Mouse (Mus musculus): ENCODE data around the gene Vrk3. TPM values are rescaled to one million over a fixed set of nuclear protein-coding genes. Genes with fewer than 3 reads are reported as not detected.
"Not testable (repeated sequence)": the region's sequence is repeated elsewhere in the genome, so short reads cannot be mapped to it uniquely, and the experiment has no call there.

Vrk3 gene
- polyA plus RNA-seq, 1 experiment from 2014 or later: 35.0 TPM

- WGBS: 67% methylated on average over 6 of the region's 6 CpGs
- ATAC-seq (ENCODE audit: low FRiP score, low read depth): no peak
- H3K36me3 ChIP-seq: no peaks in the 10 kb centered on the region
- H3K9me3 ChIP-seq: no peaks in the 10 kb centered on the region
- H3K4me2 ChIP-seq (replicated peaks): no peak overlapping the region
- H3K27me3 ChIP-seq: no peaks in the 10 kb centered on the region
- no peak overlapping the region for H3K9ac ChIP-seq
- H3K4me3 ChIP-seq: no peak overlapping the region
- no peaks in the 10 kb centered on the region for H3K4me1 ChIP-seq
- no peak overlapping the region for H3K27ac ChIP-seq
Measured at GRCm38 (mm10) chr7:44726343-44726742, 21.9 kb upstream of the Vrk3 start.

- Histone ChIP-seq H3K27me3 (no peaks in the 10 kb centered on the region), H3K4me1 (no peaks in the 10 kb centered on the region), H3K9me3 (no peaks in the 10 kb centered on the region), H3K4me2 (replicated peaks) (no peak overlapping the region), H3K4me3 (no peak overlapping the region), H3K36me3 (peaks cover 2% of the 10 kb centered on the region; the same call in 1 of the 2 replicates), H3K27ac (no peak overlapping the region), H3K9ac (no peak overlapping the region)
- ATAC-seq (ENCODE audit: low FRiP score, low read depth): no peak
- WGBS: 60% methylated on average over 5 of the region's 5 CpGs
Measured at GRCm38 (mm10) chr7:44727151-44727550, 21.1 kb upstream of the Vrk3 start.

- Histone ChIP-seq H3K27me3 (no peaks in the 10 kb centered on the region), H3K27ac (no peak overlapping the region), H3K4me2 (replicated peaks) (no peak overlapping the region), H3K9ac (no peak overlapping the region), H3K4me1 (no peaks in the 10 kb centered on the region), H3K36me3 (peaks cover 14% of the 10 kb centered on the region), H3K4me3 (no peak overlapping the region), H3K9me3 (no peaks in the 10 kb centered on the region)
- WGBS: 85% methylated on average over 11 of the region's 11 CpGs
- no peak for ATAC-seq (ENCODE audit: low FRiP score, low read depth)
Measured at GRCm38 (mm10) chr7:44728082-44728975, 19.9 kb upstream of the Vrk3 start.

DNA sequence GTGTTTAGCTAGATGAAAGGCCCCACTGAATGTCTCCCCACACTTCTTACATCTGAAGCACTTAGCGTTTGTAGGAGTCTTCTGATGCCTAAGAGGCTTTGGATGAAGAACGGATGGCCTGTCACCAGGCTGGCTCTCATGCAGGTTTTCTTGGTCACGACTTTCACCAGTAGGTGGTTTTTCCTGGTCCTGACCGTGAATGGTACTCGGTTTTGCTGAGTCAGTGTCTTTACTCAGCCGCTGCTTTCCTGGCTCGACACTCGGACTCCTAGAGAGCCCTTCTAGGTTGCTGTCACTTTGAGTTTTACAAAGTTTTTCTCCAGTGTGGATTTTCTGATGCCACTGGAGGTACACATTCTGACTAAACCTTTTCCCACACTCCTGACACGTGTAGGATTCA, 14.5 kb upstream of the Vrk3 start:
- Histone ChIP-seq H3K4me3 (no peak overlapping the region), H3K9ac (no peak overlapping the region), H3K9me3 (no peaks in the 10 kb centered on the region), H3K4me1 (no peaks in the 10 kb centered on the region), H3K27me3 (no peaks in the 10 kb centered on the region), H3K36me3 (peaks cover 27% of the 10 kb centered on the region), H3K4me2 (replicated peaks) (no peak overlapping the region), H3K27ac (no peak overlapping the region)
- WGBS: 84% methylated on average over 9 of the region's 9 CpGs
- ATAC-seq (ENCODE audit: low FRiP score, low read depth): no peak

DNA sequence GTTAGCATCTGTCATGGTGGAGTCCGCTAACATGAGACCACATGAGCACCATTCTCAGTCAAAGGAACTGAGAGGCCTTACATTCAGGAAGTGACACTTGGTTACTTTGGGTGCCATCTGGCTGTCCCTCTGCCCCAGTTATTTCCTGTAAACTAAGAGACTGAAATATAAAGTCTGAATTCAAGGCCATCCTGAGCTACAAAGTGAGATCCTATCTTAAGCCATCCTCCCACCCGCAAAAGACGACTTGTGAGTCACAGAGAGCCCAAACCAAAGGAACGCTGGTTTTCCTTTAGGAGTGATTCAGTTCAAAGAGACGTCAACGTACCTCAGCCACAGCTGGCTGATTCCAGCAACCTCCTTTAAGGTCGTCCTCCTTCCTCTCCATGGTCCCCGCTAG, 6.9 kb upstream of the Vrk3 start:
- Histone ChIP-seq H3K4me1 (peaks cover 5% of the 10 kb centered on the region; the same call in 1 of the 2 replicates), H3K4me3 (no peak overlapping the region), H3K27ac (no peak overlapping the region), H3K9me3 (no peaks in the 10 kb centered on the region), H3K4me2 (replicated peaks) (no peak overlapping the region), H3K27me3 (no peaks in the 10 kb centered on the region), H3K9ac (no peak overlapping the region), H3K36me3 (no peaks in the 10 kb centered on the region)
- WGBS: 77% methylated on average over 8 of the region's 8 CpGs
- no peak for ATAC-seq (ENCODE audit: low FRiP score, low read depth)

DNA sequence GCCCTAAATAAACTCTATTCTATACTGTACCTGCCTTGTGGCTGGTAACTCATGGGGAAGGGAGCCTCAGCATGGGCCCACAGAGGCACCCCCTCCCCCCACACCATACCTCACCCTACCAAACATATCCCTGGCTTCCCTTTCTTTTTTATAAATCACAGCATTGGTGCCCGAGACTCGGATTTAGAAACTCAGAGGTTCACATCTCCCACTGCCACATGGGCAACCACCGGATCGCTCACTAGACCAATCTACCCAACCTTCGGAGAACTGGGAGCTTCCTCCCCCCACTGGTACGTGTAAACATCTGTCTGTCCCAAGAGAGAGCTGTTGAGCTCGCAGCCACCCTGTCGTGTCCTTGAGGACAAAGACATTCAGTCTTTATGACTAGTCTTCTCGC, 3.9 kb upstream of the Vrk3 start:
- H3K9me3 ChIP-seq: no peaks in the 10 kb centered on the region
- WGBS: 49% methylated on average over 9 of the region's 9 CpGs
- H3K4me3 ChIP-seq: peak overlapping the region; percentile 48; the same call in 1 of the 2 replicates
- no peaks in the 10 kb centered on the region for H3K27me3 ChIP-seq
- peaks cover 18% of the 10 kb centered on the region for H3K4me1 ChIP-seq
- ATAC-seq (ENCODE audit: low FRiP score, low read depth): no peak
- no peak overlapping the region for H3K27ac ChIP-seq
- H3K9ac ChIP-seq: peak overlapping the region; percentile 67; the same call in 1 of the 2 replicates
- peak overlapping the region; percentile 76 for H3K4me2 ChIP-seq (replicated peaks)
- H3K36me3 ChIP-seq: no peaks in the 10 kb centered on the region

DNA sequence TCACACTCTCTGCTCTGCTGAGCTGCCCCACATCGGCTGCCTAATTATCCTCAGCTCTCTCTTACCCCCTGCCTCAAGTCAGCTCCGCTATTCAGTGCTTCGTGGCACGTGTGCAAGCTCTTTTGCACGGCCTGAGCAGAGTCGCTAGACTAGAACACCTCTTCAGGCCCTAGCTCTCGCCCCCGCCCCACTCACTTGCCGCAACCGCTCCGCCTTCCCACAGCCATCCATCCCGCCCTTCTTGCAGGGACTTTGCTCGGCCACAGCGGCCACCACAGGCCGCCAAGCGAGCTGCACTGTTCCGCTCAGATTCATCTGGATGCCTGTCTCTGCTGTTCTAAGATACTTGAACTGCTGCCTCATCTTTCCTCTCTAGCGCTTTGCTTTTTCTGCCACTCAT, 3.1 kb upstream of the Vrk3 start:
- Histone ChIP-seq H3K4me2 (replicated peaks) (peak overlapping the region; percentile 76), H3K4me1 (peaks cover 22% of the 10 kb centered on the region), H3K27me3 (no peaks in the 10 kb centered on the region), H3K9ac (peak overlapping the region; percentile 67), H3K9me3 (no peaks in the 10 kb centered on the region), H3K27ac (no peak overlapping the region), H3K36me3 (no peaks in the 10 kb centered on the region), H3K4me3 (peak overlapping the region; percentile 48)
- under 1% methylated on average over 18 of the region's 18 CpGs for WGBS
- peak; percentile 54; the same call in 1 of the 2 replicates for ATAC-seq (ENCODE audit: low FRiP score, low read depth)

DNA sequence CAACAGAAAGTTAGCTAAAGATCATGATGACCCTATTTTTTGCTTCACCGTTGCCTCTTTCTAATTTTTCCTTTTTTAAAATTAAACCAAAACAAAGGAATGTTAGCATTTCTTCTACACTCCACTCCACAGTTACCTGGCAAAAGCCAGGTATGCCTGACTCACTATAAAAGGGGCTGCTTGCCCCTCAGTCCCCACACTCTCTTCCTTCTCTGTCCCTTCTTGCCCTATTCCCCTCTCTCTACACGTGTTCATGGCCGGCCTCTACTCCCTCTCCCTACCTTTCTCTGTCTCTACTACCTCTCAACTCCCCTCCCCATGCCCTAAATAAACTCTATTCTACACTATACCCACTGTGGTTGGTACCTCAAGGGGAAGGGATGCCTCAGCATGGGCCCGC, 1.1 kb upstream of the Vrk3 start:
- Histone ChIP-seq H3K27me3 (no peaks in the 10 kb centered on the region), H3K9me3 (no peaks in the 10 kb centered on the region), H3K4me3 (peak overlapping the region; percentile 62), H3K36me3 (peaks cover 3% of the 10 kb centered on the region), H3K4me2 (replicated peaks) (peak overlapping the region; percentile 71), H3K9ac (0 out of 2 replicates have a peak overlapping the region, but pooled peaks have one; percentile 50), H3K27ac (no peak overlapping the region), H3K4me1 (peaks cover 22% of the 10 kb centered on the region)
- no peak for ATAC-seq (ENCODE audit: low FRiP score, low read depth)
- WGBS: 66% methylated on average over 4 of the region's 4 CpGs

DNA sequence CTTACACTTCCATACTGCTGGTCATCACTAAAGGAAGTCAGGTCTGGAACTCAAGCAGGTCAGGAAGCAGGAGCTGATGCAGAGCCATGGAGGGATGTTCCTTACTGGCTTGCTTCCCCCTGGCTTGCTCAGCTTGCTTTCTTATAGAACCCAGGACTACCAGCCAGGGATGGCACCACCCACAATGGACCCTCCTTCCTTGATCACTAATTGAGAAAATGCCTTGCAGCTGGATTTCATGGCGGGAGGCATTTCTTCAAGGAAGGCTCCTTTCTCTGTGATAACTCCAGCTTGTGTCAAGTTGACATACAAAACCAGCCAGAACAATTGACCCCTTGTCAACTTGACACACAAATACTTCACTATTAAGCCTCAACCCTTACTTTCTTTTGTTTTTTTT, 2.7 kb downstream of the Vrk3 start, which contains the start of gene Zfp473:
Zfp473 (minus strand) TSS at position 101 of the 400 bp plus-strand sequence.
- H3K27ac ChIP-seq; H3K4me3 ChIP-seq; H3K9me3 ChIP-seq; H3K27me3 ChIP-seq; H3K9ac ChIP-seq; ATAC-seq (ENCODE audit: low FRiP score, low read depth); H3K4me2 ChIP-seq (replicated peaks): not testable (repeated sequence)
- Histone ChIP-seq H3K4me1 (peaks cover 17% of the 10 kb centered on the region), H3K36me3 (peaks cover 41% of the 10 kb centered on the region)
- WGBS: 87% methylated on average over 1 of the region's 1 CpGs

- no peak overlapping the region for H3K4me3 ChIP-seq
- H3K4me2 ChIP-seq (replicated peaks): no peak overlapping the region
- H3K4me1 ChIP-seq: no peaks in the 10 kb centered on the region
- 85% methylated on average over 2 of the region's 2 CpGs for WGBS
- no peaks in the 10 kb centered on the region for H3K27me3 ChIP-seq
- H3K27ac ChIP-seq: no peak overlapping the region
- H3K9ac ChIP-seq: no peak overlapping the region
- ATAC-seq (ENCODE audit: low FRiP score, low read depth): no peak
- H3K9me3 ChIP-seq: no peaks in the 10 kb centered on the region
- H3K36me3 ChIP-seq: peaks cover 97% of the 10 kb centered on the region
Measured at GRCm38 (mm10) chr7:44757164-44757563, 9.0 kb downstream of the Vrk3 start.

DNA sequence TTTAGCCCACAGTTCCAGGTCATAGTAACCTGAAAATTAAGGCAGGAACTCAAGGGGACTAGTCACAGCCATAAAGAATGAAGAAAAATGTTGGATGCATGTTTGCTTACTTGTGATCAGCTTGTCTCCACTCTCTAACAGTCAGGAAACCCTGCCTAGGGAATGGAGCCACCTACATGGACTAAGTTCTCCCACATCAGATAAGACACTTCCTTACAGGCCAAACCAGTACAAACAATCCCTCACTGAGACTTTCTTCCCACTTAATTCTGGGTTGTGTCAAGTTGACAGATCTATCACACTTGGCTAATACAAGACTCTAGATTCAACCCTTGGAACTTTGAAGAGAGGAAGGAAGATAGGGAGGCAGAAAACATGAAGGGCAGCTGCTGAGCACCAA, 12.2 kb downstream of the Vrk3 start:
- Histone ChIP-seq H3K9me3 (no peaks in the 10 kb centered on the region), H3K9ac (no peak overlapping the region), H3K4me1 (no peaks in the 10 kb centered on the region), H3K4me3 (no peak overlapping the region), H3K4me2 (replicated peaks) (no peak overlapping the region), H3K36me3 (peaks cover 97% of the 10 kb centered on the region), H3K27me3 (no peaks in the 10 kb centered on the region), H3K27ac (no peak overlapping the region)
- ATAC-seq (ENCODE audit: low FRiP score, low read depth): no peak

DNA sequence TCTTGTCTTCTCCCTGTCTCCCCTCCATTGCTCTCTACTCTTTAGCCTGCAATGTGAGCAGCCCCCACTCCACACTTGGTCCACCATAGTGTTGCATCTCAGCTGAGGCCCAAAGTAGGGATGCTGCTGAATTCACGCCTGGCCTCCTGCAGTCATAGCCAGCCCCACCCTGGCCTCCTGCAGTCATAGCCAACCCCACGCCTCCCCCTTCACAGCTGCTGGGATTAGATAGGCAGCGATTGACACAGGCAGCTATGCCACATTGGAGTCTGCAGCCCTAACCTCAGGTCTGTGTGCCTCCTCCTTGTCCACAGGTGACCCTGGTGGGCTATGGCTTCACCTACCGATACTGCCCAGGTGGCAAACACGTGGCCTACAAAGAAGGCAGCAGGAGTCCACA, 19.9 kb downstream of the Vrk3 start:
- Histone ChIP-seq H3K27ac (no peak overlapping the region), H3K27me3 (no peaks in the 10 kb centered on the region), H3K4me1 (no peaks in the 10 kb centered on the region), H3K36me3 (peaks cover 95% of the 10 kb centered on the region), H3K9me3 (no peaks in the 10 kb centered on the region), H3K4me2 (replicated peaks) (no peak overlapping the region), H3K4me3 (no peak overlapping the region), H3K9ac (no peak overlapping the region)
- 86% methylated on average over 5 of the region's 5 CpGs for WGBS
- no peak for ATAC-seq (ENCODE audit: low FRiP score, low read depth)
